Mouse (Mus musculus) thymus, postnatal 36 days (tissue): Measurements from ENCODE around the gene BC037034.
"Not testable (repeated sequence)": the region's sequence is repeated elsewhere in the genome, so short reads cannot be mapped to it uniquely, and the experiment has no call there.

ENCODE experiments used
- DNase-seq, 2 experiments: peaks; one replicate each; pipeline ENCODE4 v3.0.0; 2022; ENCODE audit warnings: mixed read lengths in 2 of 2

BC037034 gene

GRCm38 (mm10) chr5:138260834-138261233 is 3.0 kb downstream of the BC037034 start:
- DNase-seq: no peak

GRCm38 (mm10) chr5:138260051-138260450 is 3.8 kb downstream of the BC037034 start:
- no peak for DNase-seq

GRCm38 (mm10) chr5:138258993-138259392 is 4.8 kb downstream of the BC037034 start:
- no peak for DNase-seq

- DNase-seq: no peak
Observed at GRCm38 (mm10) chr5:138258542-138258941, 5.3 kb downstream of the BC037034 start.

- no peak for DNase-seq
Observed at GRCm38 (mm10) chr5:138258078-138258477, 5.8 kb downstream of the BC037034 start.

GRCm38 (mm10) chr5:138257585-138257978 is 6.3 kb downstream of the BC037034 start:
- no peak for DNase-seq

GRCm38 (mm10) chr5:138256966-138257584 is 6.8 kb downstream of the BC037034 start:
- DNase-seq: peak; percentile 30

GRCm38 (mm10) chr5:138256094-138256467 is 7.8 kb downstream of the BC037034 start:
- no peak for DNase-seq

- DNase-seq: peak; percentile 86 to 92
Observed at GRCm38 (mm10) chr5:138255353-138256093, 8.3 kb downstream of the BC037034 start, which contains the start of gene Lamtor4. Lamtor4 (plus strand) TSS chr5:138255482.

- no peak for DNase-seq
Observed at GRCm38 (mm10) chr5:138253061-138253460, 10.8 kb downstream of the BC037034 start.

GRCm38 (mm10) chr5:138251144-138251543 is 12.7 kb downstream of the BC037034 start:
- DNase-seq: no peak

- no peak for DNase-seq
Observed at GRCm38 (mm10) chr5:138241511-138241910, 22.3 kb downstream of the BC037034 start.

- no peak for DNase-seq
Observed at GRCm38 (mm10) chr5:138234224-138234623, 29.6 kb downstream of the BC037034 start.

GRCm38 (mm10) chr5:138233778-138234177 is 30.1 kb downstream of the BC037034 start:
- no peak for DNase-seq

- DNase-seq: no peak
Observed at GRCm38 (mm10) chr5:138229511-138229910, 34.3 kb downstream of the BC037034 start.

GRCm38 (mm10) chr5:138228026-138228425 is 35.8 kb downstream of the BC037034 start:
- peak; percentile 53 to 56 for DNase-seq

GRCm38 (mm10) chr5:138227367-138227766 is 36.5 kb downstream of the BC037034 start:
- no peak for DNase-seq

GRCm38 (mm10) chr5:138226491-138226890 is 37.3 kb downstream of the BC037034 start:
- no peak for DNase-seq

- no peak for DNase-seq
Observed at GRCm38 (mm10) chr5:138225700-138226099, 38.1 kb downstream of the BC037034 start, which contains the start of gene Nxpe5. Nxpe5 (plus strand) TSS chr5:138225898.

- no peak for DNase-seq
Observed at GRCm38 (mm10) chr5:138223287-138223686, 40.5 kb downstream of the BC037034 start.

- DNase-seq: peak; percentile 74 to 82
Observed at GRCm38 (mm10) chr5:138222111-138222510, 41.7 kb downstream of the BC037034 start.

- DNase-seq: no peak
Observed at GRCm38 (mm10) chr5:138219864-138220263, 44.0 kb downstream of the BC037034 start.

GRCm38 (mm10) chr5:138216632-138217031 is 47.2 kb downstream of the BC037034 start:
- not testable (repeated sequence) for DNase-seq
